Mouse (Mus musculus) left cerebral cortex, adult 9 months (tissue): Measurements from ENCODE around the gene Kxd1.

Source experiments
- DNase-seq, 2 experiments: peaks; one replicate each; pipeline ENCODE4 v3.0.0; 2022; ENCODE audit warnings: low spot score in 2 of 2

Kxd1 gene

GRCm38 (mm10) chr8:70527512-70528181 lies at the start of gene Kxd1, which contains the start of gene Fkbp8:
Gene Kxd1 (minus strand): TSS chr8:70527956.
Gene Fkbp8 (plus strand): TSS chr8:70527724.
- peak; percentile 95 to 99 for DNase-seq

- DNase-seq: no peak
Measured at GRCm38 (mm10) chr8:70577207-70577606, 49.5 kb upstream of the Kxd1 start.

- no peak for DNase-seq
Measured at GRCm38 (mm10) chr8:70574915-70575314, 47.2 kb upstream of the Kxd1 start.

- no peak for DNase-seq
Measured at GRCm38 (mm10) chr8:70574302-70574701, 46.5 kb upstream of the Kxd1 start.

GRCm38 (mm10) chr8:70570990-70571389 lies 43.2 kb upstream of the Kxd1 start:
- no peak for DNase-seq

GRCm38 (mm10) chr8:70570360-70570759 lies 42.6 kb upstream of the Kxd1 start:
- no peak for DNase-seq

GRCm38 (mm10) chr8:70565561-70565960 lies 37.8 kb upstream of the Kxd1 start:
- no peak for DNase-seq

- no peak for DNase-seq
Measured at GRCm38 (mm10) chr8:70564696-70565235, 37.0 kb upstream of the Kxd1 start.

- DNase-seq: no peak
Measured at GRCm38 (mm10) chr8:70563763-70564387, 36.1 kb upstream of the Kxd1 start.

GRCm38 (mm10) chr8:70562802-70563201 lies 35.0 kb upstream of the Kxd1 start:
- no peak for DNase-seq

GRCm38 (mm10) chr8:70561809-70562535 lies 34.2 kb upstream of the Kxd1 start:
- peak in 1 of 2 experiments; percentile 54 for DNase-seq

GRCm38 (mm10) chr8:70561357-70561756 lies 33.6 kb upstream of the Kxd1 start:
- no peak for DNase-seq

- no peak for DNase-seq
Measured at GRCm38 (mm10) chr8:70560564-70560963, 32.8 kb upstream of the Kxd1 start.

- DNase-seq: peak in 1 of 2 experiments; percentile 56
Measured at GRCm38 (mm10) chr8:70560096-70560495, 32.3 kb upstream of the Kxd1 start.

GRCm38 (mm10) chr8:70558983-70559382 lies 31.2 kb upstream of the Kxd1 start:
- DNase-seq: no peak

- DNase-seq: no peak
Measured at GRCm38 (mm10) chr8:70558334-70558733, 30.6 kb upstream of the Kxd1 start.

- no peak for DNase-seq
Measured at GRCm38 (mm10) chr8:70555079-70555747, 27.5 kb upstream of the Kxd1 start.

GRCm38 (mm10) chr8:70553740-70554139 lies 26.0 kb upstream of the Kxd1 start:
- DNase-seq: no peak

GRCm38 (mm10) chr8:70552836-70553235 lies 25.1 kb upstream of the Kxd1 start:
- no peak for DNase-seq

GRCm38 (mm10) chr8:70551558-70552161 lies 23.9 kb upstream of the Kxd1 start:
- DNase-seq: no peak

- no peak for DNase-seq
Measured at GRCm38 (mm10) chr8:70549412-70550184, 21.8 kb upstream of the Kxd1 start.
